Mouse (Mus musculus) T-cell, adult 2 months (primary cell): Measurements from ENCODE around the gene Rad1.
"Not testable (repeated sequence)": the region's sequence is repeated elsewhere in the genome, so short reads cannot be mapped to it uniquely, and the experiment has no call there.

ENCODE experiments used
- DNase-seq: peaks from one replicate; pipeline ENCODE4 v3.0.0; 2022; ENCODE audit warnings: low spot score

Gene Rad1

GRCm38 (mm10) chr15:10515166-10515565, 29.3 kb downstream of the Rad1 start:
- no peak for DNase-seq

- DNase-seq = no peak
These were observed 40.1 kb downstream of the Rad1 start for GRCm38 (mm10) chr15:10525896-10526295.

GRCm38 (mm10) chr15:10531352-10531751, 45.5 kb downstream of the Rad1 start:
- no peak for DNase-seq

- DNase-seq = not testable (repeated sequence)
These were observed 47.5 kb downstream of the Rad1 start for GRCm38 (mm10) chr15:10533361-10533760.

- DNase-seq = no peak
These were observed 48.8 kb downstream of the Rad1 start for GRCm38 (mm10) chr15:10534591-10534990.

- no peak for DNase-seq
These were observed 50.2 kb downstream of the Rad1 start for GRCm38 (mm10) chr15:10535969-10536368.

- DNase-seq = no peak
These were observed 54.7 kb downstream of the Rad1 start for GRCm38 (mm10) chr15:10540271-10541088.
